8 mouse cellular contexts compared by ENCODE assay signal in genomic region chr7:141363106-141363751, GRCm38 (mm10). TPM values are rescaled to one million over a fixed set of nuclear protein-coding genes. Genes with fewer than 3 reads are reported as not detected.
DNase-seq lines count a peak whose midpoint lies in the region; ATAC-seq and TF ChIP-seq lines count a peak whose summit lies in the region.

No protein-coding gene starts in this region.

- no peaks in the 10 kb centered on the region for H3K4me1 ChIP-seq in heart, adult 2 months (ENCODE audit: control insufficient read depth, insufficient read depth, low read length)
- H3K4me1 ChIP-seq in kidney, embryonic 15.5 days, result peaks cover 8% of the 10 kb centered on the region; the same call in 1 of the 2 replicates
- no peaks in the 10 kb centered on the region for H3K4me1 ChIP-seq in neural tube, embryonic 13.5 days (replicated peaks)
- H3K4me1 ChIP-seq in thymus, adult 2 months (replicated peaks; ENCODE audit: control insufficient read depth, insufficient read depth, low read length), result peaks cover 9% of the 10 kb centered on the region

- no peak overlapping the region for H3K4me3 ChIP-seq in heart, adult 2 months
- H3K4me3 ChIP-seq in kidney, embryonic 15.5 days (replicated peaks), result no peak overlapping the region
- H3K4me3 ChIP-seq in neural tube, embryonic 13.5 days, result no peak overlapping the region
- H3K4me3 ChIP-seq in thymus, adult 2 months (ENCODE audit: control insufficient read depth, insufficient read depth, low read length), result no peak overlapping the region

- no peaks in the 10 kb centered on the region for H3K79me2 ChIP-seq in heart, adult 2 months (replicated peaks; ENCODE audit: control insufficient read depth, insufficient read depth, low read length)

- peak; percentile 67 for ATAC-seq in Patski
- ATAC-seq in kidney, embryonic 15.5 days (replicated peaks; ENCODE audit: low FRiP score), result peak; percentile 62; the same call in 1 of the 2 replicates
- peak; percentile 40; the same call in 1 of the 2 replicates for ATAC-seq in neural tube, embryonic 13.5 days (ENCODE audit: low read depth)

- H3K27me3 ChIP-seq in Patski, result no peaks in the 10 kb centered on the region
- no peaks in the 10 kb centered on the region for H3K27me3 ChIP-seq in heart, adult 2 months (ENCODE audit: control insufficient read depth, insufficient read depth, low read length)
- peaks cover 42% of the 10 kb centered on the region for H3K27me3 ChIP-seq in kidney, embryonic 15.5 days
- H3K27me3 ChIP-seq in neural tube, embryonic 13.5 days, result peaks cover 35% of the 10 kb centered on the region
- no peaks in the 10 kb centered on the region for H3K27me3 ChIP-seq in thymus, adult 2 months (ENCODE audit: control insufficient read depth, insufficient read depth, low read length)

- TF ChIP-seq CTCF in Patski (IDR thresholded peaks at IDR 0.05), result no peak
- TF ChIP-seq CTCF in heart, adult 2 months (IDR thresholded peaks at IDR 0.05), result peak; percentile 85
- no peak for TF ChIP-seq CTCF in thymus, adult 2 months (IDR thresholded peaks at IDR 0.05; ENCODE audit: borderline replicate concordance, control insufficient read depth, extremely low read depth, insufficient read depth, low read length, poor library complexity)

- no peak overlapping the region for H3K27ac ChIP-seq in heart, adult 2 months
- no peak overlapping the region for H3K27ac ChIP-seq in kidney, embryonic 15.5 days
- H3K27ac ChIP-seq in neural tube, embryonic 13.5 days (replicated peaks), result no peak overlapping the region
- no peak overlapping the region for H3K27ac ChIP-seq in thymus, adult 2 months (ENCODE audit: control insufficient read depth, insufficient read depth, low read length)

- no peaks in the 10 kb centered on the region for H3K9me3 ChIP-seq in kidney, embryonic 15.5 days (replicated peaks)
- no peaks in the 10 kb centered on the region for H3K9me3 ChIP-seq in neural tube, embryonic 13.5 days

- POLR2A ChIA-PET in Patski (lab: Charles Lee), result interaction anchor here (0.6 to 1.1 kb wide), 3 partner anchors 25 to 45 kb away, joined by 3 read pairs; partner anchors contain the start of genes Eps8l2 and Taldo1

- WGBS in heart, adult 2 months, result 50% methylated on average over 4 of the region's 4 CpGs
- 62% methylated on average over 4 of the region's 4 CpGs for WGBS in kidney, embryonic 15.5 days
- 63% methylated on average over 4 of the region's 4 CpGs for WGBS in neural tube, embryonic 13.5 days
- 61% methylated on average over 4 of the region's 4 CpGs for WGBS in thymus, adult 2 months

- no peak overlapping the region for H3K9ac ChIP-seq in heart, adult 2 months (ENCODE audit: low read depth, low read length)
- H3K9ac ChIP-seq in kidney, embryonic 15.5 days, result no peak overlapping the region
- no peak overlapping the region for H3K9ac ChIP-seq in neural tube, embryonic 13.5 days

- H3K4me2 ChIP-seq in kidney, embryonic 15.5 days, result no peak overlapping the region
- no peak overlapping the region for H3K4me2 ChIP-seq in neural tube, embryonic 13.5 days

- peak; percentile 79 for DNase-seq in A20 (ENCODE audit: low read depth, low spot score)
- no peak for DNase-seq in Patski (ENCODE audit: low read depth, low spot score)
- DNase-seq in cerebellum, postnatal 25 days, result peak; percentile 78 to 90
- DNase-seq in heart, adult 2 months, result peak; percentile 44 to 52
- DNase-seq in liver, result peak; percentile 83
- peak; percentile 72 for DNase-seq in thymus, adult 2 months

- in situ Hi-C loops in Patski (cut with MboI; ENCODE audit: low pct_unique_long_range_greater_than_20kb), result no loop called here

- no peaks in the 10 kb centered on the region for H3K36me3 ChIP-seq in heart, adult 2 months (ENCODE audit: control insufficient read depth, insufficient read depth, low read length)
- H3K36me3 ChIP-seq in kidney, embryonic 15.5 days, result no peaks in the 10 kb centered on the region
- H3K36me3 ChIP-seq in neural tube, embryonic 13.5 days, result no peaks in the 10 kb centered on the region
- no peaks in the 10 kb centered on the region for H3K36me3 ChIP-seq in thymus, adult 2 months (ENCODE audit: control insufficient read depth, insufficient read depth, low read length)

- CTCF ChIA-PET in Patski (lab: Charles Lee), result interaction anchor here (1.1 to 2.0 kb wide), 7 partner anchors 12 to 187 kb away, joined by 3 to 10 read pairs (median 5); partner anchors contain the start of genes Deaf1, Taldo1 and Tmem80

- intact Hi-C loops in heart, adult 2 months (cut with DNase I), result loop anchor here (1.0 to 5.0 kb wide), 2 partner anchors 98 to 136 kb away; partner anchors contain the start of gene Phrf1

- TF ChIP-seq EP300 in heart, adult 2 months (IDR thresholded peaks at IDR 0.05; ENCODE audit: insufficient read depth, low read depth, low read length), result no peak

- TF ChIP-seq POLR2A in heart, adult 2 months (IDR thresholded peaks at IDR 0.05; ENCODE audit: insufficient read depth, low read depth, low read length), result no peak
- no peak for TF ChIP-seq POLR2A in thymus, adult 2 months (IDR thresholded peaks at IDR 0.05; ENCODE audit: control insufficient read depth, extremely low read depth, insufficient read depth, low read length, poor library complexity)

RNA-seq across cellular contexts. Expression of gene Eps8l2, which starts 24.5 kb away (rescaled TPM):
- 114 TPM for polyA plus RNA-seq in Patski (2021)
- 1 to 10 TPM; 3.8 to 4.3 TPM for total RNA-seq in heart, adult 2 months (2021)
- polyA plus RNA-seq in heart, adult 2 months (2012; rRNA removed), result 5.8 and 8.9 TPM in 2 replicates
- polyA plus RNA-seq in kidney, embryonic 15.5 days (2015; fragmentation: Nextera tagmentation; extraction: Ambion mirVana), result 33.1 and 39.6 TPM in 2 replicates
- 0.43 and 0.76 TPM in 2 replicates for polyA plus RNA-seq in neural tube, embryonic 13.5 days (2015; fragmentation: Nextera tagmentation; extraction: Ambion mirVana)
- 20.2 and 25.4 TPM in 2 replicates for polyA plus RNA-seq in thymus, adult 2 months (2012; rRNA removed)

RNA-seq across cellular contexts. Expression of gene Taldo1, which starts 28.8 kb away (rescaled TPM):
- polyA plus RNA-seq in Patski (2021), result 512 TPM
- total RNA-seq in heart, adult 2 months (2021), result 100 to 1,000 TPM; 110 to 116 TPM
- 132 and 135 TPM in 2 replicates for polyA plus RNA-seq in heart, adult 2 months (2012; rRNA removed)
- polyA plus RNA-seq in kidney, embryonic 15.5 days (2015; fragmentation: Nextera tagmentation; extraction: Ambion mirVana), result 340 and 353 TPM in 2 replicates
- polyA plus RNA-seq in neural tube, embryonic 13.5 days (2015; fragmentation: Nextera tagmentation; extraction: Ambion mirVana), result 328 and 340 TPM in 2 replicates
- polyA plus RNA-seq in thymus, adult 2 months (2012; rRNA removed), result 216 and 235 TPM in 2 replicates

RNA-seq across cellular contexts. Expression of gene Tmem80, which starts 35.7 kb away (rescaled TPM):
- polyA plus RNA-seq in Patski (2021), result 34.0 TPM
- total RNA-seq in heart, adult 2 months (2021), result 10 to 100 TPM; 13.5 to 14.9 TPM
- 28.9 and 34.5 TPM in 2 replicates for polyA plus RNA-seq in heart, adult 2 months (2012; rRNA removed)
- polyA plus RNA-seq in kidney, embryonic 15.5 days (2015; fragmentation: Nextera tagmentation; extraction: Ambion mirVana), result 52.8 and 54.4 TPM in 2 replicates
- 58.7 and 60.8 TPM in 2 replicates for polyA plus RNA-seq in neural tube, embryonic 13.5 days (2015; fragmentation: Nextera tagmentation; extraction: Ambion mirVana)
- polyA plus RNA-seq in thymus, adult 2 months (2012; rRNA removed), result 78.1 and 81.8 TPM in 2 replicates

RNA-seq across cellular contexts. Expression of gene Deaf1, which starts 35.7 kb away (rescaled TPM):
- polyA plus RNA-seq in Patski (2021), result 62.1 TPM
- total RNA-seq in heart, adult 2 months (2021), result 10 to 100 TPM; 10.8 to 13.5 TPM
- 9.7 and 9.8 TPM in 2 replicates for polyA plus RNA-seq in heart, adult 2 months (2012; rRNA removed)
- polyA plus RNA-seq in kidney, embryonic 15.5 days (2015; fragmentation: Nextera tagmentation; extraction: Ambion mirVana), result 68.2 and 81.1 TPM in 2 replicates
- polyA plus RNA-seq in neural tube, embryonic 13.5 days (2015; fragmentation: Nextera tagmentation; extraction: Ambion mirVana), result 150 and 156 TPM in 2 replicates
- polyA plus RNA-seq in thymus, adult 2 months (2012; rRNA removed), result 34.9 and 40.2 TPM in 2 replicates

RNA-seq across cellular contexts. Expression of gene Gatd1, which starts 50.7 kb away (rescaled TPM):
- polyA plus RNA-seq in Patski (2021), result 38.7 TPM
- 10 to 100 TPM; 13.4 to 14.9 TPM for total RNA-seq in heart, adult 2 months (2021)
- polyA plus RNA-seq in heart, adult 2 months (2012; rRNA removed), result 23.4 and 29.5 TPM in 2 replicates
- polyA plus RNA-seq in kidney, embryonic 15.5 days (2015; fragmentation: Nextera tagmentation; extraction: Ambion mirVana), result 61.5 and 61.8 TPM in 2 replicates
- 47.0 and 51.4 TPM in 2 replicates for polyA plus RNA-seq in neural tube, embryonic 13.5 days (2015; fragmentation: Nextera tagmentation; extraction: Ambion mirVana)
- polyA plus RNA-seq in thymus, adult 2 months (2012; rRNA removed), result 98.1 and 104 TPM in 2 replicates
